Mouse (Mus musculus): ENCODE data around the gene Vamp2.
"Not testable (repeated sequence)": the region's sequence is repeated elsewhere in the genome, so short reads cannot be mapped to it uniquely, and the experiment has no call there.

Vamp2 gene

DNA sequence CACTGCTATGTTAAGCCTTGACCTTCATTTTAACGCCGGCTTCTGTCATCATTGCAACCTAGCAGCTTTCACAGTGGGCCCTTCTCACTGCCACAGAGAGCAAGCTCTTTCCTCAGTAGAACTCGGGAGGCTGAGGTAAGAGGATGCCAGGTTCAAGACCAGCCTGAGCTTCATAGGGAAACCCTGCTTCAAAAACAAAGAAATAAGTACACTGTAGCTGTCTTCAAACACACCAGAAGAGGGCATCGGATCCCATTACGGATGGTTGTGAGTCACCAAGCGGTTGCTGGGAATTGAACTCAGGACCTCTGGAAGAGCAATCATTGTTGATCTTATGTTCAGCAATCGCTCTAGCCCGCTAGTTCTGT lies 7.5 kb upstream of the Vamp2 start:
- no peak for DNase-seq (ENCODE audit: low spot score in 2 of 2)

DNA sequence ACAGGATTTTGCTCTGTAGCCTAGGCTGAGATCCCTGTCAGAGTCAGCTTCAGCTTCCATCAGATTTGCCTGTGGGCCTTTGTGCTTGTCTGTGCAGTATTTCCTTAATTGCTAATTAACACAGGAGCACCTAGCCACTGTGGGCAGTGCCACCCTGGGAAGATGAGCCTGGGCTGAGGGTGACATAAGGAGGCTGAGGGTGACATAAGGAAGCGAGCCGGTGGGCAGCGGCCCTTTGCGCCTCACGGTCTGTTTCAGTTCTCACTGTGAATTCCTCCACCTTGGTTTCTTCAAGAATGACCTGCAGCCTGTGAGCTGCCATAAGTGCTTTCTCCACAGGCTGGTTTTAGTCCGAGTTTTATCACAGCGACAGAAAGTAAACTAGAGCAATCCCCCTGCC lies 6.7 kb upstream of the Vamp2 start:
- DNase-seq (ENCODE audit: low spot score in 2 of 2): no peak

DNA sequence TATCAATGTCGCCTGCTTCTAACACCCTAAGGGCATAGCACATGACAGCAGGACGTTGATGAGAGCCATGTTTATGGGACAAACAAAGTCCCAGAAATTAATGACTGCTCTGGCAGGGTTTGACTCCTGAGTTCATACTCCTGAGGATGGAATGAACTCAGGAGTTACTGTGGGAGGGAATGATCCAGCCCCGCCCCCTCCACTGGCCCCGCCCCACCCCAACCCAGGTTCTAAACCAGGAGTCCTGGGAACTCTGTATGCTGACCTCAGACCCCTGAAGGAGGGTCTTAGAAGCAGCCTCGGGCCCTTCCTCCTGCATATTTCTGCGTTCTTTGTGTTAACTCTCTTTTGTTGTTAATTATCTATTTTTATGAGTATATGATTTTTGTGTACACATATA lies 2.7 kb upstream of the Vamp2 start:
- DNase-seq (ENCODE audit: low spot score in 2 of 2): no peak

DNA sequence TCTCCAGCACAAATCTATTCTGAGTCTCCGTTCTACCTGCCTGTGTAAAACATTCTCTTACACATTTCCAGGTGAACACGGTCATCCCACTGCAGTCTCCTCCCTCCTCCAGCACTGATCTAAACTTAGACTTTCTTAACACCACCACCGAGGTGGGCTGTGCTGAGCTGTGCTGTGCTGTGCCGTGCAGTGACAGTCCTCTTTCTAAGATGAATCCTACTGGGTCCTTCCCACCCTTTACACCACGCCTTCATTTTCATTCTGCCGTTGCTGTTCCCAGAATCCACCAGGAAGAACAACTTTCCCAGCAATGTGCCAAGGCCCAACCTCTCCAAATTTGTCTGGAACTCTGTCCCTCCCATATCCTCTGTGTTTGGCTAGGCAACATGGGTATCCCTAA lies 1.9 kb upstream of the Vamp2 start:
- no peak for DNase-seq (ENCODE audit: low spot score in 2 of 2)

DNA sequence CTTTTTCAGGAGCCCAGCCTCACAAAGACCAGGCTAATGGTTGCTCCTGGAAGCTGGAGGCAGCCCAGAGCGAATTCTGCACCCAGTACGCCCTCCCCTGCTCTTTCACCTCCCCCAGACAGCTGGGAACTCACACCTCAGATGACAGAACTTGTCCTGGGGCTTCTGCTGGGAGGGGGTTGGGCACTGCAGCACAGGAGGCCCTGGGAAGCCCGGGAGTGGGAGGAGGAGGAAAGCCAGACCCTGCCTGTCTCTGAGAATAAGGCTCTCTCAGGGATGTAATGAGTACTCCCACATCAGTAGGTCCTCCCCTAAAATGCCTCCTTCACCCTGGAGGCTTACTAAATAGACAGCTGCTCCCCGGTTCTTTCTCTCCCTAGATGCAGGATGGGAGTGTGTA lies 1.2 kb upstream of the Vamp2 start:
- no peak for DNase-seq (ENCODE audit: low spot score in 2 of 2)

DNA sequence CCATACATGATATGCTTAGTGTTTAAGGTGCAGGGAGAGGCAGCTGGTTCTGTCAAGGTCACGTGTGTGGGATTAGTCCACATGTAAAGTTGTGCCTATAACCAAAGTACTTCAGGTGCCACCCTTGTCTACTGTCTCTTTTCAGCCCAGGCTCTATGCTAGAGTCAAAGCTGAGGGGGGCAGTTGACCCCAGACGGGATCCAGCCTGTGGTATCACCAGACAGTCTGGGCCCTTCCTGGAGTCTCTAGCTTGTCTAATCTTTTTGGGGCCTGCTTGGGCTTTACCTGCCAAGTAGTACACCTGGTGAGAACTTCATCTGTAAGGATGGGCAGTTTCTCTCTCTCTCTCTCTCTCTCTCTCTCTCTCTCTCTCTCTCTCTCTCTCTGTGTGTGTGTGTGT lies 693 bp upstream of the Vamp2 start:
- DNase-seq (ENCODE audit: low spot score in 2 of 2): no peak

DNA sequence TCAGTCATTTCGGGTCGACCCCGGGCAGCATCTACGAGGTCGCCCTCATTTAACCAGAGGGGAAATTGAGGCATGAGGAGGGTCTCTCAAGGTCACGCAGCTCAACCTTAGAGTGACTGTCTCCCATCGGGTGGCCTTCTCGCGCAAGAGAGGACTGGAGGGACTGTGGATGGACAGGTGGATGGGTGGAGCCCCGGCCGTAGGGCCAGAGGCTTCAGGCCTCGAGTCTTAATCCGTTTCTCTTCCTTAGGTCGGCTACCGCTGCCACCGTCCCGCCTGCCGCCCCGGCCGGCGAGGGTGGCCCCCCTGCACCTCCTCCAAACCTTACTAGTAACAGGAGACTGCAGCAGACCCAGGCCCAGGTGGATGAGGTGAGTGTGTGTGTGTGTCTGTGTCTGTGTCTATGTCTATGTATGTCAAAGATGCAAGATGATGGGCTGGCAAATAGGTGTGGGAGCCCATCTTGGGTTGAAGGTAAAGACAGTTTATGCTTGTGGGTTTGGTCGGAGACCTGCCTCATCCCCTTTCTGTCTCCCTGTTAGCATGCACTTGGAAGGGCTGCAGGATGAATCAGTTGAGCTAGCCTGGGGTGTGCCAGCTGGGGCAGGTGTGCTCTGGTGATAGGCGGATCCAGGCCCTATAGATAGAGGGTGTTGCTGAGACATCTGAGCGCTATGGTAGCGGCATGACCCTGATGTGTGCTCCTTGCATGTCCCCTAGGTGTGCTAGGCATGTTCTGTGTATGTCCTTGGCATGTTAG lies 746 bp downstream of the Vamp2 start:
- DNase-seq (ENCODE audit: low spot score in 2 of 2): no peak

DNA sequence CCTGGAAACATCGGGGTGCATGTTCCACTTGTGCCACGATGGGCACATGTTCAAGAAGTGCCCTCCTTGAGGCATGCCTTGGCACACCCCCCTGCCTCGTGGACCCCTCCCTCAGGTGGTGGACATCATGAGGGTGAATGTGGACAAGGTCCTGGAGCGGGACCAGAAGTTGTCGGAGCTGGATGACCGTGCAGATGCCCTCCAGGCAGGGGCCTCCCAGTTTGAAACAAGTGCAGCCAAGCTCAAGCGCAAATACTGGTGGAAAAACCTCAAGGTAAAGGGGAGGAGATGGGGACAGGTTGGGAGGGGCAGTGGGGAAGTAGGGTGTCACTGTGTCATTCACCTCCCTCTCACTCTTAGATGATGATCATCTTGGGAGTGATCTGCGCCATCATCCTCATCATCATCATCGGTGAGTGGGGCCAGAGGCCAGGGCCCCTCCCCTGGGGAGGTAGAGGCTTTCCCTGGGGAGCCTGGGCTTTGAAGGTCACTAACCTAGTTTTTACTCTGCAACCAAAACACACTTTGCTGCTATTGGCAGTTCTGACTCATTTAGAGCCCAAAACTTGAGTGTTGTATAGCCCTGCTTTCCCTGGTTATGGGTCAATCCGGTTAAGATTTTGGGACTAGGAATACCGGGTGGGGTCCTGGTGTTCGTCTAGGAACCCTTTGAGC lies 1.5 kb downstream of the Vamp2 start:
- DNase-seq (ENCODE audit: low spot score in 2 of 2): no peak

DNA sequence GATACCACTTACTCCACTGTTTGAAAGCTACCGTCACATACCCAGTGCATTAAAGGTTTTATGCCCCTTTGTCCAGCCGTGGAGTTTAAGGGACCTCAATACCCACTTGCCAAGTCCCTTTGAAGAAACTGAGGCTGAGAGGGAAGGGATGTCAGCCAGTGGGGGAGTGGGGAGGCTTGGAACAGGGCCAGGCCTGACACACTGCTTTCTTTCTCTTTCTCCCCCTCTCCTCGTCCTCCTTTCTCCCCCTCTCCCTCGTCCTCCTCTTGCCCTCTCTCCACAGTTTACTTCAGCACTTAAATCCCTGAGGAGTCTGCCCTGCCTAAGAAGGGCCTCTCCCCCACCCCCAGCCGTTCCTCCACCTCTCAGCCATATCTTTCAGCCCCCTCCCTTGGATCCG lies 2.1 kb downstream of the Vamp2 start:
- no peak for DNase-seq (ENCODE audit: low spot score in 2 of 2)

DNA sequence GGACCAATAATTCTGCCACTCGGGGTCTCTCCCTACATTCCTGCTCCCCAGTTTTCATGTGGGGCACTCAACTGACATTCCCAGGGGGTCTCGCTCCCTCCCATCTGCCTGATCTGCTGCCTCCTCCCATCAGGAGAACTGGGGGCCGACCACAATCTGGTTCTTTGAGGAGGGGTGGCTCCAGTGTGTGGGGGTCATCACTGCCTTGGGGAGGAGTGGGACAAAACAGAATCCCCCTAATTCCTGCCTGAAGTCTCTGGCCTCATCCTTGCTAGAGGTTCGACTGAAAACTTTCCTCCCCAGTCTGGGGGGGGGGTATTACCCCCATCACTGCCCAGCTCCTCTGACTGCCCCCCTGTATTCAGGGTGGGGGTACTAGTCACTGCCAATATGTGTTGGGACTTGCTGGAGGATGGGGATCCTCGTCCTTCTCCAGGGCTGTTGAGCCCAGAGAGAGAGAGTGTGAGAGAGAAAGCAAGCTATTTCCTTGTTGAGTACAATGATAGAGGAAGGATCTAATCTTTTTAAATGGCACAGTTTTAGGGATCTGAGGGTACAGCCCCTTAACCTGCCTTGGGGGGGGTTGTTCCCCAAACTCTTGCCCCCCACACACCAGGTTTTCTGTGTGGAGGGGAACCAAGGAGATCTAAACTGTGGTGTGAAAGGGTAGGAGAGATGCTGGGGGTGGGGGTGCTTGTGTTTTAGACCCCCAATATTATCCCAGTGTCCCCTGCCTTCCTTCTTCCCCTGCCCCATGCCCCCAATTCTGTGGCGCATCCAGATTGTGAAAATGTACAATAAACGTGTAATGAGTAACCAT lies 3.5 kb downstream of the Vamp2 start:
- DNase-seq (ENCODE audit: low spot score in 2 of 2): no peak

DNA sequence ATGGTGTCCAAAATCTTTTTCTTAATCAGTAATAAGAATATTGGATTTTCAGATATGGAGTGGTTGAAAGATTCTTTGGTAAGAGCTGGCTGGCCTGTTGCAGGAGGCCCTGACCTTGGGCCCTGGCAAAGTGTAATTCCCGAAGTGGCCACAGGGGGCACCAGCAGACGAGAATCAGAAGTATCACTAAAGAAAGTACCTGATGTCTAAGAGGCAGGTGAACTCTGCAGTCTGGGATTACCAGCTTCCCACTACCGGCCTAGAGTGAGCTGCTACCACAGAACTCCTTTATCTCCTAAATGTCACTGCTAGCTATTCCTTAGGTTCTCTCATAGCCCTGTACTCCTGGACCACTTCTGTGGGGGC lies 4.1 kb downstream of the Vamp2 start:
- DNase-seq (ENCODE audit: low spot score in 2 of 2): peak; percentile 79 to 90

DNA sequence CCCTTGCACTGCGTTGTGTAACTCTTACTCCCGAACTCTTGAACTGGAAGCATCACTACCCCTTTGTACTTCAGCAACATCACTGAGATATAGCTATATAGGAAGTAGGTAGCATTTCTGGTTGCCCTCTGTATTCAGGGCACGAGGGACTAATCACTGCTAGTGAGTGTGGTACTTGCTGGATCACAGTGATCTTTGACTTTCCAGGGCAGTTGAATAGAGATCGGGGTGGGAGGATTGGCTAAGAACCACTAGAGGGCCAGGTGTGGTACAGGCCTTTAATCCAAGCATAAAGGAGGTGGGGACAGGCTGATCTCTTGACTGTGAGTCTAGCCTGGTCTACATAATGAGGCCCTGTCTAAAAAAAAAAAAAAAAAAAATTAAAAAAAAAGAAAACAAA lies 4.6 kb downstream of the Vamp2 start:
- DNase-seq (ENCODE audit: low spot score in 2 of 2): no peak

DNA sequence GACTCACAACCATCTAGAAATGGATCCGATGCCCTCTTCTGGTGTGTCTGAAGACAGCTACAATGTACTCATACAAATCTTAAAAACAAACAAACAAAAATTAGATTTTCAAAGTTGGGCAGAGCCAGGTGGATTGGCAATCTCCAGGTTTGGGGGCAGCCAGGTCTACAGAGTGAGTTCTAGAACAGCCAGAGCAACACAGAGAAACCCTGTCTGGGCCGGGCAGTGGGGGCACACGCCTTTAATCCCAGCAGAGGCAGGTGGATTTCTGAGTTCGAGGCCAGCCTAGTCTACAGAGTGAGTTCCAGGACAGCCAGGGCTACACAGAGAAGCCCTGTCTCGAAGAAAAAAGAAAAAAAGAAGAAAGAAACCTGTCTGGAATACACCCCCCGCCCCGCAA lies 5.6 kb downstream of the Vamp2 start:
- not testable (repeated sequence) for DNase-seq (ENCODE audit: low spot score in 2 of 2)

DNA sequence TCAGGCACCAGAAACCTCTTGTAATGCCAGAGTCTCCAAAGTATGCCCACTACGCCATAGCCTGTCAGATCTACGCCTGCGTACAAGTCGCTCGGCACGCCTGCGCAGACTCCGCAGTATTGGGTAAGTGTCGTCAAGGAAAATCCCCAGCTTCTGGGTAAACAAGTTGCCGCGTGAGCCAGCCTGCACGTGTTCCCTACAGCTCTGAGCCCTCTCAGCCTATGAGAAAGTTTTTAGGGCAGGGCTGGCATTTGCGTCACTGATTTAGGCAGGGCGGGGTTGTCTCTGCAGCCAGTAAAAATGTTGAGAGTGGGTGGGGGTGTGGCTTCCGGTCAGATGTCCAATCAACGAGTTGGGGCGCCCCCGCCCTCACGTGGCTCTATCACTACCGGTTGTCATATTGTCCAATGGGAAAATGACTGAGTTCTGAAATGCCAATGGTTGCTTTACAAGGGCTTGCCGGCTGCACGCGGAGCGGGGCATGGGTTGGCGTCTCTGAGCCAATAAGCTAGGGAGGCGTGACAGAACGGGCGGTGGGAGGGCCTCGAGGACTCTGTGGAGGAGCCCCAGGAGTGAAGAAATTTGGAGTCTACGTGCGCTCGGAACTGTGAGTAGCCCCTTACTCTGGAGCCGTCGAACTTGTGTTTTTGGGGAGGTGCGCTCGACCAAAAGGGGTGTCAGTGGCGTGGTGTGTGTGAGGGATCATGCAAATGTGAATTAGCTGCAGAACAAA lies 6.6 kb downstream of the Vamp2 start, which contains the start of gene Per1:
TSS of gene Per1 (plus strand) at position 521 of the 733 bp plus-strand sequence.
- DNase-seq (ENCODE audit: low spot score in 2 of 2): peak; percentile 94 to 100

DNA sequence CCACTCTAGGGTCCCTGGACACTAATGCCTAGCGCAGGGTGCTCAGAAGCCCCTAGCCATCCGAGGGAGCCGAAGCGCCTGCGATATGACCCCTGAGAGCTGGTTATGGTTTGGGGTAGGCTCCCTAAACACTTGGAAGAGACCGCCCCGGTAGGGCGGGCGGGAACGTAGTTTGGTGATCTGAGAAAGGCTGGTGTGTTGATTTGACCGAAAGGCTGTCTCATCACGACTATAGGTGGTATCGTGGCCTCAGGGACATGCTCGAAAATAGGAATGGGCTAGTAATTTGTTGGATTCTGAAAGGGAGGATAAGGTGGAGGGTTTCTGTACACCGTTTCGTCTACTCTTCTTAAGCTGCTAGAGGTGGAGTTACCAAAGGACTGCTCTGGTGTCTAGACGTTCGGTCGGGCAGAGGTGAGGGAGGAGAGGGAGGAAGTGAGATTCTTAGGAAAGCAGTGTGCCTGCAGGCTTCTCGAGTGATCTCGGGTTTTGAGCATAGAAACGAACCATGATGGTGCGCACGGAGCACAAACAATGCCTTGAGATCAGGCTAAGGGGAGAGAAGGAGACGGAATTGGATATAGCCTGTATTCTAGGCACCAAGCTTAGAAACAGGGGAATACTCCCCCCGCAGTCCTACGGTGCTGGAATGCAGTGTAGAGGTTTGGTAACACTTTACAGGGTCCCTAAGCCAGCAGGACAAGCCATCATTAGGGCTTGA lies 7.4 kb downstream of the Vamp2 start:
- no peak for DNase-seq (ENCODE audit: low spot score in 2 of 2)

DNA sequence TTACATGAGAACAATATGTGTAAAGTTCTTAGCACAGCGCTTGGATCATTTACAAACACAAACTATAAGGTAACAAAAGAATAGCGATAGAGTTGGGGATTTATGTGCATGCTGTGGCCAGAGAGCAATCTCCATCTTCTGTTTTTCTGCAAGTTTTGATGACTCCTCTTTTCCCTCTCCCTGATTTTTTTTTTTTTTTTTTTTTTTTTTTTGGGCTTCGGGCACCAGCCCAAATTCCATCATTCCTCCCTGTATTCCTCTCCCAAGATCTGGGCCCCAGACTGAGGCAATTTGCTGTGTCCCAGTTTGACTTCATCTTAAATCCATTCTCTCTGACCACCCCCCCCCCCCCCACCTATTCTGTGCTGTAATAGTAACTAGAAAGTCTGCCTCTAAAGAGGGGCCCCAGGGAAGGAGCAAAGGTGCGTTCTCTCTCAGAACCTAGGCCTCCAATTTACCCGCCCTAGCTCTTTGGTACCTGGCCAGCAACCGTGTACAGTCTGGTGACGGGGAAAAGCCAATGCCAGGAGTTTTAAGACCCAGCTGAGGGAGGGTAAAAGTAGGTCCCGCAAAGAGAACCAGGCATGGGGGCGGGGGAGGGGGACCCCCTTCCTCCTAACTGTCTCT lies 8.2 kb downstream of the Vamp2 start:
- DNase-seq (ENCODE audit: low spot score in 2 of 2): no peak

DNA sequence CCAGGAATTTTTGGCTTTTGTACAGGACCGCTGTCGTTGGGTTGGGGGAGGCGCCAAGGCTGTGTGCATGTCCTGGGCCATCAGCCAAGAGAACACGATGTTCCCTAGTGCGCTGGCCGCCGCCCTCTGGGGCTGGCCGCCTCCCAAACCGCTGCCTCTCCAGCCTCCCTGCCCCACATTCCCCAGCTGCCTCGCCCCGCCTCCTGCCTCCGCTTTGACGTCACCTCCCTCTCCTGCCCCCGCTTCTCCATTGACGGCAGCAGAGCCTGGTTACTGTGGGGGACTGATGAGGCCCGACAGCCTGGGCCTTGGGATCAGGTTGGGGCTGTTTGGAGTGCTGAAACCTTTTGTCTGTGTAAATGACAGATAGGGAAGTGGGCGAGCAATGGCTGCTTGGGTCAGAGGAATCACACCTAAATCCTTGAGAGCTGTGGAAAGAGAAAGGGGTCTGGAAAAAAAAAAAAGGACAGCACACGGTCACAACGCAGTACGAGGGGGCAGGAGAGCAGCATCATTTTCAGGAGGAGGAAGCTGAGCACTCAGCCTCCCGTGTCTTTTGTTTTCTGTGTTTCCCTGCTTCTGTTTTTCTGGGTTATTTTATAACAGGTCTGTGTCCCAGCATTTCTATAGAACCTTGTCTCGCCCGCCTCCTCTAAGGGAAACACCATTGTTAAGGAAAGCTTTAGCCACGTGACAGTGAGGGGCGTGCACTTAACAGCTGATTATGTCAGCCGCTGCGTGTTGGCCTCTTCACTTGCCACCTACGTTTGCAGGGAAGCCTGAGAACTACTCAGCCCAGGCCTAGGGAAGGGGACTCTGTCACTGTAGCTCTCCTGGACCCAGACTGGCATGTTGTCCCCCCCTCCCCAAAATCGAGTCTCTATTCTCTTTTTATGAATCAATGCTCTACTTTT lies 9.0 kb downstream of the Vamp2 start:
- peak; percentile 94 to 100 for DNase-seq (ENCODE audit: low spot score in 2 of 2)

DNA sequence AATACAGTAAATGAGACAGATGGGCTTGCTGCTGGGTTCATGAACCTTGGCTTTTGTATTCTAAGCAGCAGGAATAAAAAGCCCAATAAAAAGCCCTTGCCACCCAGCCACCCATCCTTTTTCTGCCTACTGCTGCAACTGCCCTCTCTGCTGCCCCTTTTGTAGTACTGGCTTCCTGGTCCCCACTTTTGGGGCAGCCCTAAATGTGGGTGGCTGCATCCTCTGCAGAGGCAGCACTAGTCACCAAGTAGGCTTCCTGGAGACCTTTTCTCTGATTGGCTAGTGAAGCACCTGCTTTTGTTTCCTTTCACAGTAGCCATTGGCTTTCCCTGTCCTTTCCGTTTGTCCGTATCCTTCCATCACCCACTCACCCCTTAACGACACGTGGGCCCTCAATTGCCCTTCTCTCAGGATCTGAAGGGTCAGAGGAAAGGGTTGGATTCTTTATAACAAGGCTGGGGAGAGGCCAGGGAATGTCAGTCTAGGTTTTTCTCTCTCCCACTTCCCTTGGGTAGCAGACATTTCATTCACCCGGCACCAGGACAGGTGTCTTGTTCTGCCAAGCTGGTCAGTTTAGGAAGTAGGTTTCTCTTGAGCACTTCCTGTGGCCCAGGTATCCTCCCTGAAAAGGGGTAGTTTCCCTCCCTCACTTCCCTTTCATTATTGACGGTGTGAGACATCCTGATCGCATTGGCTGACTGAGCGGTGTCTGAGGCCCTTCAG lies 9.9 kb downstream of the Vamp2 start:
- no peak for DNase-seq (ENCODE audit: low spot score in 2 of 2)

DNA sequence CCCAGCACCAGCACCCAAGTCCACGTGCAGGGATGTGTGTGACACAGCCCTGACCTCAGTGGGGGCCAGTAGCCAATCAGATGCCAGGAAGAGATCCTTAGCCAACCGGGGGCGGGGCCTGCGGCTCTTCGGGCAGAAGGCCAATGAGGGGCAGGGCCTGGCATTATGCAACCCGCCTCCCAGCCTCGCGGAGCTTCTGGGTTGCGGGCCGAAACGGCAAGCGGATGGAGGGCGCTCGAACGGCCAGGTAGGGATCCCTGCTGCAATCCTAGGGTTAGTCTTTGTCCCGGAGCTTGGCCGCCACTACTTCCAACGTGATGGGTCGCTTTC lies 10.4 kb downstream of the Vamp2 start:
- peak; percentile 96 to 97 for DNase-seq (ENCODE audit: low spot score in 2 of 2)

Measured in urinary bladder, adult 18-20 months (tissue).